Mouse (Mus musculus) retina, postnatal 7 days (tissue): ENCODE measurements at regions not wholly inside any gene's neighbourhood (a gene's known extent, or its start where the extent isn't known, plus 50 kb on each side); places are given as distances from the start of the nearest gene placed in this dataset.

Experiments used
- DNase-seq: peaks from one replicate; pipeline ENCODE4 v3.0.0-alpha.2; 2012; ENCODE audit warnings: low read depth, low spot score

DNA sequence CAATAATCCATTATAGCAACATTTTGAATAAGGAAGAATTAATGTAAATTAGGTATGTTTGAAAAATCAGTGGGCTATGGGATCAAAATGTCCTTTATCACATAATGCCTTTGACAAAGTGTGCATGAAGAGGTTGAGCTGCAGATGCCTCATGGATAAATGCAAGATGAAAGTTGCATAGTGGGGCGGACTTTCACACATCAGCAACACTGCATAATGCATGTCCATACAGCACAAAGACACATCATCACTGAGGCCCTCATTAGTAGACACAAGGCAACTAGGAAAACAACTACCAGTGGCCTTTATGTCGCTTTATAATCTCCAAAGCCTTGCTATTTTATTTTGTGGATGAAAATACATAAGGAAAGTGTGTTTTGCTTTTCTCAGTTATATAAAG lies 105.8 kb upstream of the Rap2b start:
- DNase-seq = no peak

DNA sequence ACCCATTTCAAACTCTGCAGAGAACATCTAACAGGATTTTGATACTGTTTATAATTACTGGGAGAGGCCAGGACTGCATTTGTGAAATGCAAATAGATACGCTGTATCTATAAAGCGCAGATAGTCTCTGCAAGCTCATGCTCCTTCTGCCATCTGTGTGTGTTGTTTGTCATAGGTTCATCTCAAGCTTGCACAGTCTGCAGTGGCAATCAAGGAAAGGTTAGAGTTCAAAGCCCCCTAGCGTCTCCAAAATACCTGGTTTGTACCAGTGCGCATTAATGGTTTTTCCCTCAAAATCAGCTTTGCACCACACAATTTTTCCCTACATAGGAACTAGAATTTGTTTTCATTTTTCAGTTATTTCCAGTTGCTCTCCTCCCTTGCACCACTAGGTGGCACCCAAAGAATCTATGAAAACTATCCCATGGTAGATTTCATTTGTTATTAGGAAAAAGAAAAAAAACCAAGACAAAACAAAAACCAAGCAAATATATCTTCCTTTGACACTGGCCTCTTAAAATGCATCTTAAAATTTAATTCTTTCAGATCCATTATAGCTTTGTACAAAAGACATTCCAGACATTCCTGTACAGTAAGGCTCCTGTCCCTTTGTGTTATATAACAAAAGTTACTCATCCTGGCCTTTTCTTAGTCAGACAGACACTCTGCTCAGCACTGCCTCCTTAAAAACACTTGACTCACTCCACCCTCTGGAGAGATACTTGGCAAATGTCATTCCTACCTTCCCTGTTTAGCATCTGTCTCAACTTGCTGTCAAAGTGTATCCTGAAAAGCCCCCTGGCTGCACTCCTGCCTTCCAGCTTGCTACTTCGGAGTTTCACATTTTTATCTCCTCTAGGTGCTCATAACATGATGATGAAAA lies 92.7 kb upstream of the Rap2b start:
- peak; percentile 19 for DNase-seq

DNA sequence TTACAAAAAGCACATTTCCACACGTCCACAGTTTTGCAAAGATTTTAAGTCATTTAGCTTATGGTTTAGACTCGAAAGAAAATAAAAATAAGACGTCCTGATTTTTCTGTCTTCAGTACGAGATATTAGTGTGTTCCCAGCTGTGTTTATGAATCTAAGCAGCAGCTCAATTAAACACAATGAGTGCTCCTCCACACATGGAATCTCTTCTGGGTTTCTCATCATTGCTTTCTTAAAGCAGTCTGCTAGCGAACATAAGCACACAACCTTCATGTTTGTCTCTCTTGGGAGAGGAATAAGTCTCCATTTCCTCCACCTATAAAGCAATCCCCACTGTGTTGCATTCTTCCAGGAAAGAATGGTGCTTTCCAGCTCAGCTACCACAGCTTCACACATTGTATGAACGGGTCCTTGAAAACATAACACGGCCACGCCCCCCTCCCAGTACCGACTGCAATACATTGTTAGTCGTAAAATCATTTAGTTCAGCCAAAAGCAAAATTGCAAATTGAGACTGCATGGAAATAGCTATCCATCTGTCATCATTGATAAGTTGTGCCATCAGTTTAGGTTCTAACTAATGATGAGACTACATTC lies 75.4 kb upstream of the Rap2b start:
- DNase-seq = no peak

- DNase-seq = no peak
Measured at GRCm38 (mm10) chr3:61288195-61288594, 73.2 kb upstream of the Rap2b start.

DNA sequence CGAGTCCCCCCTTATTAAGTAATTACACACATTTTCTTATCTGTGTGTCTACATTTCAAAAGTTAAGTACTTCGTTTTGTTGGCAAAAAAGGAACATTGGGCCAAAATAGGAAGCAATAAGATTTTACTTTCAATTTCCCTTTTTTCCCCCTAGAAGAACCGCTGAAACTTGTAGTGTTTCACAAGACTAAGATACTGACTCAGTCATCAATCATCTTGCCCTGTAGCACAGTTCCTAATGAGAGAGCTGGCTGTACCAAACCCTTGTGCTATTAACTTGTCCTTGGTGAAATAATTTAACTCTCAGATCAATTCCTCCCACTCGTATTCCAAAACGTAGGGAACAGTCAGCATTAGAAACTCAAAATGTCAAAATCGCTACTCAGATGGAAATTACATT lies 66.6 kb upstream of the Rap2b start:
- DNase-seq = no peak

DNA sequence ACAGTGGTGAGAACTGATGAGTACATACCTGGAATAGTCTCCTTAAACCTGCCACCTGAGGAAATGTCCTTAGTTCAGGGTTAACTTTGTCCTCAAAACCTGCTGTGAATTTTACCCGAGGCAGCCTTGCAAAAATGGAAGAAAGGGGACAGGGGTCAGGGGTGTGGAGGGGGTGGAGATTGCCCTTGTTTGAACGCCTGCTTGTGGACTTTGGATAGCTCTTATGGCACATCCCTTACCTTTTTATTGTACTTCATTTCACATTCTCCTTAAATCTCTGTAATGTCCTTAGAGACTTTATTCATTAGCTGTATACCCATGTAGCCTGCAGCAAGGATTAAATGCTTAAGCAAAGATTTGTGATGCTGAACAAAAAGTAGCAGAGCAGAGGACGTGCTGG lies 64.1 kb upstream of the Rap2b start:
- DNase-seq = no peak

DNA sequence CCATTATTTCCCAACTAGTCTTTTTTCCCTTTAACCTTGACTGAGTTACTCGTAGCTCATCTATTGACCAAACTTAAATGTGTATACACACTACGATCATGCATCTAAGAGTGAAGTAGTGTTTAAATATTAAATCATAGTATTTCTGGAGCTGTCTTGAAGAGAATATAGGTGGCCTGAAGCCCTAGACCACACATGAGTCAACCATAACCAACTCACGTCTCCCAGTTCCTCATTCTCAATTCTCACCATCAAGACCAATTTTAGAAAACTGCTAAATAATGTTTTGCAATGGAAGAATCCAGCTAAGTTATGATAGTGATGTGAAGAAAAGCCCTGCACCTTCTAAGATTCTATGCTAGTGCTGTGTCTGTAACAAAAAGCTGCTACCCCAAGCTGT lies 59.2 kb upstream of the Rap2b start:
- DNase-seq = no peak

DNA sequence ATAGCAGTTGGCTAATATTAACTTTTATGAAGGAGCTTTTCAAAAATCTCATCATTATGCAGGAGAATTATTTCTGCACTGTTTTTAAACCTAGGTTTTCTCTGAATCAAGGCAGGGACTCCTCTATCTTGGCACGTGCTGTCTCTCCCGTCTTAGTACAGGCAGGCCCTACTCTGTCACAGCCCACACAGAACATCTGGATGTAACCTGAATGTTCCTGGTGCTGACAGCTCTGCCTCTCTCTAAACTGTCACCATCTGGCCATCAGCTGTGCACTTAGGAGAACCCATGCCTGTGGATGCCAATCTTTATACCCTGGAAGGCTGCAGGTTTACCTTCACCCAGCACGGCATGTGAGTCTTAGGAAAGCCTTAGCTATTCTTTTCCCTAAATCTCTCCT lies 58.0 kb upstream of the Rap2b start:
- no peak for DNase-seq

DNA sequence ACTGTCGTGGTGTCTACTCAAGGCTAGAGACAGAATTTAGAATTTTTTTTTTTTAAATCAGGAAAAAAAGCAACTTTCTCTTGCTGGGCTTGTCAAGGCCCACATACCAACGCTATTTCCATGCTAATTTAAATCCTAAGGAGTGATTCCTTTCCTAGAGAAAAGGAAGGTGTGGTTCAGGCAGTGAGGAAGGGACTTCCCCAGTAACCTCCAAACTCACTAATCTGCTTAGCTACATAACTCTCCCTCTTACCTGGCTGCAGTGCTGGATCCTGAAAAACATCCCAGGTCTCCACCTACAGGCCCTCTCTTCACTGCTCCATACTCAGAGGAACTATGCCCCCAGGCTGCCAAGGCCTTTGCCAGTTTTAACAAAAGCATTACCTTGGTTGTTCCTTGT lies 55.1 kb upstream of the Rap2b start:
- no peak for DNase-seq

DNA sequence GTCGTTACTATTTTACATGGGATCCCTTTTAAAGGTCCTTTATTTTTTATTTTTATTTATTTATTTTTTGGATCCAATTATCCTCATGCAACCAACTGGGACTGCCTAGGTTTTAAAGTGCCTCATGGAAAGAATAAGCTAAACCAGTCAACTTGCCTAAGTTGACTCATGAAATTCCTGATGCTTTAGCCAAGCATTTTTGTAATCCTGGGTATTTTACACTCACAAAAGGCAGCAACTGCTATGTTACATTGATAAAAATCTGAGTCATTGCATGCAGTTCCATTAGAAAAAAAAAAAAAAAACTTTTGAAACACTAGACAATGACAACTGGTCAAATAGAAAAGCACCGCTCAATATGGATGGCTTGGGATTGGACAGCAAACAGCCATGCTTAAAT lies 52.7 kb upstream of the Rap2b start:
- DNase-seq = no peak

DNA sequence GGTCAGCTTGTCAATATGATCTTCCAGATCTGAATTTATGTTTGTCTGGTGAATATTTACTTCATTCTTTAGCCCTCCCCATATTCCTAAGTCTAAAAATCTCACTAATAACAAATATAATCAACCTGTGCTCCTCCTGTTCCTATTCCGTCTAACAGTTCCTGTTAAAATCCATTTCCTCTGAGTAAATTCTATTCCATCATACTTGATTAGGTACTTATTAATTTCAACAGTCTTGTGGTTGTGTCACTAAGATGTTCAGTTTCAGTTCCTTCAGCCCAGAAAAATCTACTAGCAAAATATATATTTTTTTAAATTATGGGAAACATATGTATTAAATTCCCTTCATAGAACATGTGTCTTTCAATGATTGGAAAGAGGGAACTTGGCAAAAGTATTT lies 52.2 kb upstream of the Rap2b start:
- no peak for DNase-seq
